Mouse (Mus musculus) forebrain, embryonic 12.5 days (tissue): ENCODE results near the gene Rps3. TPM values are rescaled to one million over a fixed set of nuclear protein-coding genes. Genes with fewer than 3 reads are reported as not detected.

ENCODE experiments used
- ATAC-seq: fragments of 200-750 bp; cut with Nextera tagmentation; 2 replicates; pipeline ENCODE4 v1.8.0; 2017; ENCODE audit warnings: moderate TSS enrichment; ENCODE audit not compliant: low FRiP score
- H3K27ac ChIP-seq: fragments of 300-500 bp; sonication (generic); 2 replicates; pipeline ENCODE4 v1.5.1; 2016; ENCODE audit warnings: mild to moderate bottlenecking
- H3K27me3 ChIP-seq: fragments of 300-500 bp; sonication (generic); 2 replicates; pipeline ENCODE4 v1.6.1; 2016; ENCODE audit warnings: mild to moderate bottlenecking
- H3K36me3 ChIP-seq: fragments of 300-500 bp; sonication (generic); replicated peaks from 2 replicates; pipeline ENCODE4 v1.6.1; 2016; ENCODE audit warnings: mild to moderate bottlenecking
- H3K4me1 ChIP-seq: fragments of 300-500 bp; sonication (generic); 2 replicates; pipeline ENCODE4 v1.6.1; 2016
- H3K4me2 ChIP-seq: fragments of 300-500 bp; sonication (generic); 2 replicates; pipeline ENCODE4 v1.6.1; 2016; ENCODE audit warnings: mild to moderate bottlenecking, moderate library complexity
- H3K4me3 ChIP-seq: fragments of 300-500 bp; sonication (generic); replicated peaks from 2 replicates; pipeline ENCODE4 v1.5.1; 2016; ENCODE audit warnings: mild to moderate bottlenecking
- H3K9ac ChIP-seq: fragments of 300-500 bp; sonication (generic); 2 replicates; pipeline ENCODE4 v1.6.1; 2016; ENCODE audit warnings: mild to moderate bottlenecking
- H3K9me3 ChIP-seq: fragments of 300-500 bp; sonication (generic); 2 replicates; pipeline ENCODE4 v1.6.1; 2016
- WGBS: fragments of 180-500 bp; shearing (Covaris S2); methylation state at CpG from one replicate; pipeline ENCODE4 v1.1.7; 2016; 5-methylcytosine and 5-hydroxymethylcytosine counted together
- polyA plus RNA-seq: library from polyadenylated mRNA; unstranded; fragments of >200 nt; fragmentation: Nextera tagmentation; extraction: Ambion mirVana; gene quantifications from 2 replicates; pipeline ENCODE4 v1.2.1, GENCODE M21; 2016

Rps3 gene
- polyA plus RNA-seq, 1 experiment from 2014 or later, result 603 TPM

DNA sequence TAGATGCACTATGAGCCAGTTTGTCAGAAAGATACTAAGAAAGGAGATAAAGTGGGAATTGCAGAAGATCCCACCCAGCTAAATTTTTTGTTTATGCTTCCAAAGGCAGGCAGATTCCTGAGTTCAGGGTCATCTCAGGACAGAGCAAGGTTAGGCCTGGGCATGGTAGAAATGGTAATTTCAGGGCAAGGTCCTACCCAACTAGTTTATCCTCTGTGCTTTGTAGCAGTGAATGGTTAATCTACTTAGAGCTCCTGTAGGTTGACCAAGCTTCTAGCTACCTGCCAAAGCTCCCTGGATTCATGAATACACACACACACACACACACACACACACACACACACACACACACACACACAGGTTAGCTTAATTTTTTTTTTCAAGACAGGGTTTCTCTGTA, 21.0 kb upstream of the Rps3 start:
- no peaks in the 10 kb centered on the region for H3K4me1 ChIP-seq
- H3K9ac ChIP-seq, result no peak overlapping the region
- no peak for ATAC-seq
- no peaks in the 10 kb centered on the region for H3K27me3 ChIP-seq
- H3K36me3 ChIP-seq, result no peaks in the 10 kb centered on the region
- no peak overlapping the region for H3K27ac ChIP-seq
- no peak overlapping the region for H3K4me2 ChIP-seq
- 0 out of 2 replicates have a peak, but pooled peaks cover 3% of the 10 kb centered on the region for H3K9me3 ChIP-seq
- no peak overlapping the region for H3K4me3 ChIP-seq

DNA sequence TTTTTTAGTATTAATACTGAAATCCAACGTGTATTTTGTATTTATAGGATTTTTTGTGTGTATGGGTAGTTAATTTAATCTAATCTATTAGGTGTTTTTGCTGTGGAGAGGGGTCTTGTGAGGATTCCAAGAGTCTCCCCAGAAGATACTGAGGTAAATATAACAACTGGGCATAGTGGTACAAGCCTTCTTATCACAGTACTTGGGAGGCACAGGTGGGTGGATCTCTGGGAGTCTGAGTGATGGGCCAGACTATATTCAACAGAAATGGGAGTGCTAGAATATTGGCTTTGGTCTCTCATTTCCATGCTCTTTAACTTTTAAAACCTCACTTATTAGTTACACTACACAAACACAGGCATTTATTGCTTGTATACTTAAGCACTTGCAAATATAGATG, 17.6 kb upstream of the Rps3 start:
- H3K9me3 ChIP-seq, result no peaks in the 10 kb centered on the region
- no peaks in the 10 kb centered on the region for H3K4me1 ChIP-seq
- WGBS, result 41% methylated on average over 1 of the region's 1 CpGs
- ATAC-seq, result no peak
- H3K27me3 ChIP-seq, result no peaks in the 10 kb centered on the region
- no peak overlapping the region for H3K4me2 ChIP-seq
- H3K36me3 ChIP-seq, result no peaks in the 10 kb centered on the region
- H3K27ac ChIP-seq, result no peak overlapping the region
- H3K4me3 ChIP-seq, result no peak overlapping the region
- H3K9ac ChIP-seq, result no peak overlapping the region

DNA sequence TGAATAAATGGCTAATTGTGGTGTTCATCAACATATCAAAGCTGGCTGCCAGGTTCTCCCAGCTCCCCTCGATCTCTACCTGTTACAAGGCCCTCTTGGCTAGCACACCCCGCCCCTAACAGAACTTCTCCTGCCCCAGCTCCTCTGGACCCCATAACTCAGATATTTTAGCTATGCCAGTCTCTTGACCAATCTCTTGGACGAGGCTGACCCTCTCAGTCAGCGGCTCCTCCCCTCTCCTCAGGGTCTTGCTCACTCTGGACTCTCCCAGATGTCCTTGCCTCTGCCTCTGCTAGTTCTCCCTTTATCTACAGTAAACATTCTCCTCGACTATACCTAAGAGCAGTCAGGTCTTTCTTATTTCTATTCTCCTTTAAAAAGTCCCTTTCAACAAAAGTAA, 17.1 kb upstream of the Rps3 start:
- Histone ChIP-seq H3K27me3 (no peaks in the 10 kb centered on the region), H3K4me3 (no peak overlapping the region), H3K9ac (0 out of 2 replicates have a peak overlapping the region, but pooled peaks have one; percentile 7), H3K4me2 (no peak overlapping the region), H3K27ac (no peak overlapping the region), H3K9me3 (no peaks in the 10 kb centered on the region), H3K4me1 (no peaks in the 10 kb centered on the region), H3K36me3 (no peaks in the 10 kb centered on the region)
- ATAC-seq, result no peak
- WGBS, result 39% methylated on average over 5 of the region's 5 CpGs

DNA sequence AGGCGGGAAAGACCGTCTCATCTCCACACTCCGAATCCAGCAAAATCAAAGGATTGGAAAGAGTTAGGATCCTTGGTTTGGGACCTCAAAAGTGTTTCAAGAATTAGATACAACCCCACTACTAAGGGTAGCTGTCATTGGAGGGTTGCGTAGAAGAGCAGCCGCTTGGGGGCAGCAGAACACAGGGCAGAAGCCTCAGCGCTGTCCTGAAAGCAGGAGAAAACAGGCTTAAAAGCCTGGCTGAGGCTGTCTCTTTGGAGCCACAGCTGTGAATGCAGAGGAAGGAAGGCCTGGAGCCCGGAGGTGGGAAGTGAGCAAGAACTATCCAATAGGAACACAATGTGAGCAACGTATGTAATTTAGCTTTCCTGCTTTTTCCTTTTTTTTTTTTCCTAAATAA, 16.7 kb upstream of the Rps3 start:
- no peak overlapping the region for H3K9ac ChIP-seq
- no peak overlapping the region for H3K27ac ChIP-seq
- ATAC-seq, result peak; percentile 77
- WGBS, result 6% methylated on average over 8 of the region's 8 CpGs
- no peaks in the 10 kb centered on the region for H3K36me3 ChIP-seq
- H3K4me1 ChIP-seq, result no peaks in the 10 kb centered on the region
- H3K4me3 ChIP-seq, result no peak overlapping the region
- H3K4me2 ChIP-seq, result no peak overlapping the region
- H3K9me3 ChIP-seq, result no peaks in the 10 kb centered on the region
- H3K27me3 ChIP-seq, result no peaks in the 10 kb centered on the region

DNA sequence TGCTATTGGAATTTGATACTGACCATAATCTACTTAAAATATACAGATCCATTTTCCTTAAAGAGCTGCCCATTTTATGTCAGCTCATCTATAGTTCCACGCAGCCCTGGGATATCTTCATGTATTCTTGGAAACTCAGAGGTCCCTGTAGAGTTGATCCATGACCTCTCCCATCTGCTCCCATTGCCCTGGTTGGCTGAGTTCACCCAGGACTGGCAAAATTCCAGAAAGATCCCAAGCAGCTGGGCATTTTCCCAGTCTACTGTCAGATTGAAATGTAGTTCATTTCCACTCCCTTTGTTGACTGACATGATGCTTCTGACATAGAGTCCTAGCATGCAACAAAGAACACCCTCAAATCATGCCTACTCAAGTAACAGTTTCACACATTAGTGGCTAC, 15.6 kb upstream of the Rps3 start:
- Histone ChIP-seq H3K4me1 (no peaks in the 10 kb centered on the region), H3K9me3 (no peaks in the 10 kb centered on the region), H3K4me3 (no peak overlapping the region), H3K36me3 (no peaks in the 10 kb centered on the region), H3K27me3 (no peaks in the 10 kb centered on the region), H3K4me2 (no peak overlapping the region), H3K27ac (no peak overlapping the region), H3K9ac (no peak overlapping the region)
- no peak for ATAC-seq
- 63% methylated on average over 1 of the region's 1 CpGs for WGBS

DNA sequence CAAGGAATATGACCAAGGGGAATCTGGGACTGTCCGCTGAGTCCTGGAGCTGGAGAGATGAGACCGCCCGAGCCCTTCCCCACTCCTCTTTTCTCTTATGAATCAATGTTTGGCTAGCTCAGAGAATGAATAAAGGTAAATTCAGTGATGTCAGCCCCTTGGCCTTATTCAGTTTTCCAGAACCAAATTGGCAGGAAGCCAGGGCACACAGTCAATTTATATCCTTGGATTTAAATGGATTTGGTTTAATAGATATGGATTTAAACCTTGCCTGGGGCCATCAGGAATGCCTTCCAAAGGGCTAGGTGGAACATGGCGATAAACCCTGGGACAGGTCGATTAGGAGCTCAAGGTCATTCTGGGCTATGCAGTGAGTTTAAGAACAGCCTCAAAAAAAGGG, 6.2 kb upstream of the Rps3 start:
- ATAC-seq, result no peak

DNA sequence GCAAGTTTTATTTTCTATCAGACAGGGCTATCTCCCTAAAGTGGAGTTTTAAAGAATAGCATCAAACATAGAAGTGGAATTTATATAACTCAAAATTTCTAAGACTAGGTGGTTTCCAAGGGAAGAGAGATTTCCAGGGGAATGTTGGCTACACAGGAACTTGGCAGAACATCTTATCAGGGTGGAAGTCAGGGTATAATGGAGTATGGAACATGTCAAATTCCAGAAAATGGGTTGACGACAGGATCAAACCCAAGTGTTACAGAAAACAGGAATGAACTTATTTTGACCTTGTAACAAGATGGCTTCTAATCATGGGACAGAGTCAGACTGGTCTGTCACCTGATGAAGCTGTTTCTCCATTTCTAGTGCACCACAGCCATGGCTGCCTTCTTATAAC, 1.1 kb upstream of the Rps3 start:
- Histone ChIP-seq H3K4me3 (no peak overlapping the region), H3K36me3 (peaks cover 27% of the 10 kb centered on the region), H3K9ac (no peak overlapping the region), H3K4me2 (no peak overlapping the region), H3K27ac (no peak overlapping the region), H3K4me1 (peaks cover 34% of the 10 kb centered on the region), H3K9me3 (no peaks in the 10 kb centered on the region), H3K27me3 (peaks cover 19% of the 10 kb centered on the region)
- 93% methylated on average over 1 of the region's 1 CpGs for WGBS
- ATAC-seq, result no peak

More for the DNA sequence above, 6.2 kb upstream of the Rps3 start:
- H3K9ac ChIP-seq, result no peak overlapping the region
- H3K4me3 ChIP-seq, result no peak overlapping the region
- H3K4me1 ChIP-seq, result no peaks in the 10 kb centered on the region
- no peaks in the 10 kb centered on the region for H3K36me3 ChIP-seq
- H3K27ac ChIP-seq, result no peak overlapping the region
- H3K9me3 ChIP-seq, result 0 out of 2 replicates have a peak, but pooled peaks cover 8% of the 10 kb centered on the region
- 84% methylated on average over 5 of the region's 5 CpGs for WGBS
- peaks cover 19% of the 10 kb centered on the region for H3K27me3 ChIP-seq
- no peak overlapping the region for H3K4me2 ChIP-seq

DNA sequence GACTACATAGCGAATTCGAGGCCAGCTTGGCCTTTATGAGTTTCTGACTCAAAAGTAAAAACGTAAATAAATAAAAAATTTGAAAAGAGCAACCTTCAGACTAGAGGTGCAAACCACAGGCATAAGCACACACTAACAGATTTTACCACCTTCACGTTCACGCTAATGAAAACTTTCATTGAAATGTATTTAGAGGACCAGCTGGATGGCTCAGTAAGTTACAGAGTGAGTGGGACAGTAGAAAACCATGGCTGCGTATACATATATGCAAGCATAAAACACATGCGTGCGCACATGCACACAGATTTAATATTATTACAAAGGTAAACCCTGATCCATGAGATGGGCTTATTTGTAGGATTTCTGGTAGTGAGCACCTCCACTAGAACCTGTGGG, 384 bp upstream of the Rps3 start:
- peaks cover 34% of the 10 kb centered on the region for H3K4me1 ChIP-seq
- H3K27ac ChIP-seq, result no peak overlapping the region
- H3K4me3 ChIP-seq, result peak overlapping the region; percentile 84
- 48% methylated on average over 8 of the region's 8 CpGs for WGBS
- peak overlapping the region; percentile 47 for H3K4me2 ChIP-seq
- no peaks in the 10 kb centered on the region for H3K9me3 ChIP-seq
- no peak overlapping the region for H3K9ac ChIP-seq
- peaks cover 19% of the 10 kb centered on the region for H3K27me3 ChIP-seq
- peaks cover 34% of the 10 kb centered on the region for H3K36me3 ChIP-seq
- peak; percentile 52 for ATAC-seq

DNA sequence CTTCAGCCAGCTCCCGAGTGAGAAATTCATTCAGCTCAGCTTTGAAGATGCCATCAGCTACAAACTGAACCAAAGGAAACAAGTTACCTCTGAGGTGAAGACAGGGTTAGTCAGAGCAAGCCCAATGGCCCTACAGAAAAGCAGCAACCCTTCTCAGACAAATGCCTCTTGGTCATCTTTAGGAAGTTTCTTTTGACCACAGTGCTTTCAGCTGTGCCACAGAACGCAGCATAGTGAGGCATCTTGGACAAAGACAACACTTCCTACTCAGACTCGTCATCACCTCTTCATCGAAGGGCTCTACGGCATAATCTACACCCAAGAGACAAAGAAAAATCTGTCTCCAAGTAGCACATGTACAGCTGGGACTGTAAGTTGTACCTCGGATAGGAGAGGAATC, 901 bp downstream of the Rps3 start:
- no peaks in the 10 kb centered on the region for H3K9me3 ChIP-seq
- H3K4me2 ChIP-seq, result peak overlapping the region; percentile 75
- H3K4me1 ChIP-seq, result peaks cover 38% of the 10 kb centered on the region
- H3K27me3 ChIP-seq, result peaks cover 19% of the 10 kb centered on the region
- H3K4me3 ChIP-seq, result peak overlapping the region; percentile 84
- 6% methylated on average over 6 of the region's 6 CpGs for WGBS
- peaks cover 47% of the 10 kb centered on the region for H3K36me3 ChIP-seq
- no peak for ATAC-seq
- peak overlapping the region; percentile 93 for H3K9ac ChIP-seq
- peak overlapping the region; percentile 86 for H3K27ac ChIP-seq

DNA sequence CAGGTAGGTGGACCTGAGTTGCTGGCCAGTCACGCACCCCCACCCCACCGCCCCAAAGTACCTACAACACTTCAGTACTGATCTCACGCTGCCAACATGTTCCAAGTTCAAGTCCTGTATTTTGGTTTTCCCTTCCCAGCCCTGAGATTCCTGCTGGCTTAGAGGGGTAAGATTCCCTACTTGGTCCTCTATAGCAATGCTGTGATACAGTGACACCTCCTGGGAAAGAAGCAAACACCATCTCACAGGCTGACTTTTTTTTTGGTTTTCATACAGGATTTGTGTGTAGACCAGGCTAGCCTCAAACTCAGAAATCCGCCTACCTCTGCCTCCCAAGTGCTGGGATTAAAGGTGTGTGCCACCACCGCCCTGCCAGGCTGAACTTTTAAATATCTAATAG, 6.3 kb downstream of the Rps3 start:
- Histone ChIP-seq H3K27ac (no peak overlapping the region), H3K36me3 (peaks cover 90% of the 10 kb centered on the region), H3K4me2 (no peak overlapping the region), H3K27me3 (no peaks in the 10 kb centered on the region), H3K4me3 (no peak overlapping the region), H3K4me1 (peaks cover 36% of the 10 kb centered on the region), H3K9ac (no peak overlapping the region), H3K9me3 (no peaks in the 10 kb centered on the region)
- 90% methylated on average over 5 of the region's 5 CpGs for WGBS
- no peak for ATAC-seq

DNA sequence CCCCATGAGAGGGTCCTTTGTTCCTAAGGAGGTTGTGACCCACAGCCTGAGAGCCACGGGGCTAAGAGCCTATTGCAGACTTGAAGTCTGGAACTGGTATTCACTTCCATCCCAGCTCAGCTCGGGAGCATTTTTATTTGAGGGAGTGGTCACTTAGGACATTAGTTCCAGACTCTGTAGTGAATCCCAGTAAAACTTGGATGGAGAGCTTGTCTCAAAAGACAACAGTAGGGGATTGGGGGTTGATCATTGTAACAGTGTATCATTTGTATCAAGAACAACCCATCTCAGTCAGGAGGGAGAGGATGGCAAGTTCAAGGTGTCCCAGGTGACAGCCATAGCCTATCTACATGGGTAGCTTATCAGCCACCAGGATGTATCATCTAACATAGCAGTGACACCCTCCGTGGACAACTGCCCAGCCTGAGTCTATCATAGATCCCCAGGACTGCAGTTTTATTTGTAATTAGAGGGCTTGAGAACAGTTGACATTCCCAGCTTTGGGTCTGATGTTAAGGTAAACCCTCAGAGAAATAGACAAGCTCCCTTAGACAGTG, 6.9 kb downstream of the Rps3 start:
- ATAC-seq, result no peak
- Histone ChIP-seq H3K27ac (no peak overlapping the region), H3K4me2 (no peak overlapping the region), H3K4me3 (no peak overlapping the region), H3K27me3 (no peaks in the 10 kb centered on the region), H3K4me1 (peaks cover 30% of the 10 kb centered on the region), H3K9ac (no peak overlapping the region), H3K36me3 (peaks cover 87% of the 10 kb centered on the region), H3K9me3 (no peaks in the 10 kb centered on the region)
- 45% methylated on average over 3 of the region's 3 CpGs for WGBS

DNA sequence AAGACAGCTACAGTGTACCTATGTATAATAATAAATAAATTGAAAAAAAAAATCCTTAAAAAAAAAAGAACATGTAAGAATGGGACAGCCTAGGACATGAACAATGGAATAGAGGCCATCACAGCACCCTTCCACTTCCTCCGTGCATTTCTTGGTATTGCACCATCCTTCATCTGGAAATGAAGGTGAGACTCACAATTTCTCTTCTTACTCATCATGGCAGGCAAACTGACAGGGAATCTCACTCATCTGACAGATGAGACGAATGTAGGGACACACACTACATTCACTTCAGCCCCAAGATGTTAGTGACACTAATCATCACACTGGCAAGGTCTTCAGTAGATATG, 8.0 kb downstream of the Rps3 start:
- Histone ChIP-seq H3K4me1 (peaks cover 19% of the 10 kb centered on the region), H3K36me3 (peaks cover 80% of the 10 kb centered on the region), H3K4me2 (no peak overlapping the region), H3K9ac (no peak overlapping the region), H3K27ac (peak overlapping the region; percentile 81; the same call in 1 of the 2 replicates), H3K4me3 (no peak overlapping the region), H3K27me3 (peaks cover 4% of the 10 kb centered on the region), H3K9me3 (no peaks in the 10 kb centered on the region)
- no peak; the same call in 1 of the 2 replicates for ATAC-seq
- WGBS, result 97% methylated on average over 2 of the region's 2 CpGs

DNA sequence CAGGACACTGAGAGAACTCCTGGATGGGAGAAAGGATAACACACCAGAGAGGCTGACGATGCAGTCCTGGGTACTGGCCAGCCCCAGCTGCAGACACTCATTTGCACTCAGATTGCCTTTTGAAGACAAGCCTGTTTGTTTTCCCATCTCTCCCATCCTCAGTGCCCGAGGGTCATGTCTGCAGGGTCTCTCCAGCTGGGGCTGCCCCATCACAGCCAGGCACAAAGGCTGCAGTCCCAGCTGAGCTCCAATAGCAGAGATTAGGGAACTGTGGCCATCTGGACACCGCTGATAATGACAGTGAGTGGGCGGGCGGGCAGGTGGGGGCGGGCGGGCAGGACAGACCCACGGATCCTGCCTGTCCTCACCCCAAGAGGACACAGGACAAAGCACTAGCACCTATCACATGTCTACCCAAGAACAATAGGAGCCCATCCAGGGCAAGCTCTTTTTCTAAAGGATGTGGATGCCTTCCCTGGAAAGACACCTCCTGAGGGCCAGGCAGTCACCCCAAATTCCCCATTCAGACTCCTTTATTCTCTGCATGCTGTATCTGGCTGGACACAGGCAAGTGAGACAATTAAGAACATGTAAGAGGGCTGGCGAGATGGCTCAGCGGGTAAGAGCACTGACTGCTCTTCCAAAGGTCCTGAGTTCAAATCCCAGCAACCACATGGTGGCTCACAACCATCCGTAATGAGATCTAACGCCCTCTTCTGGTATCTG, 8.5 kb downstream of the Rps3 start:
- Histone ChIP-seq H3K4me2 (no peak overlapping the region), H3K27me3 (peaks cover 9% of the 10 kb centered on the region), H3K36me3 (peaks cover 75% of the 10 kb centered on the region), H3K4me3 (no peak overlapping the region), H3K9me3 (no peaks in the 10 kb centered on the region), H3K27ac (peak overlapping the region; percentile 81), H3K9ac (no peak overlapping the region), H3K4me1 (peaks cover 14% of the 10 kb centered on the region)
- 69% methylated on average over 12 of the region's 12 CpGs for WGBS
- peak; percentile 76 for ATAC-seq
